Mouse (Mus musculus) spleen, adult 2 months (tissue): ENCODE results near the gene Gm20388.

Experiments used
- CTCF ChIP-seq: fragments of 200-500 bp; IDR thresholded peaks from 2 replicates; pipeline ENCODE4 v1.5.1; 2011; ENCODE audit warnings: mild to moderate bottlenecking, inconsistent platforms; ENCODE audit not compliant: insufficient read depth, insufficient read length, insufficient replicate concordance; ENCODE audit errors: extremely low read depth
- POLR2A ChIP-seq: fragments of 200-500 bp; IDR thresholded peaks from 2 replicates; pipeline ENCODE4 v1.6.1; 2011; ENCODE audit warnings: low read depth, low read length, inconsistent platforms

- no peak for TF ChIP-seq CTCF
- TF ChIP-seq POLR2A = no peak
These were observed 1739.3 kb downstream of the Gm20388 start for GRCm38 (mm10) chr8:121649904-121650303.
